Mouse (Mus musculus): ENCODE results near the gene Cryzl2. TPM values are rescaled to one million over a fixed set of nuclear protein-coding genes. Genes with fewer than 3 reads are reported as not detected.

Gene Cryzl2
- polyA plus RNA-seq, 1 experiment from 2014 or later = 27.0 TPM

DNA sequence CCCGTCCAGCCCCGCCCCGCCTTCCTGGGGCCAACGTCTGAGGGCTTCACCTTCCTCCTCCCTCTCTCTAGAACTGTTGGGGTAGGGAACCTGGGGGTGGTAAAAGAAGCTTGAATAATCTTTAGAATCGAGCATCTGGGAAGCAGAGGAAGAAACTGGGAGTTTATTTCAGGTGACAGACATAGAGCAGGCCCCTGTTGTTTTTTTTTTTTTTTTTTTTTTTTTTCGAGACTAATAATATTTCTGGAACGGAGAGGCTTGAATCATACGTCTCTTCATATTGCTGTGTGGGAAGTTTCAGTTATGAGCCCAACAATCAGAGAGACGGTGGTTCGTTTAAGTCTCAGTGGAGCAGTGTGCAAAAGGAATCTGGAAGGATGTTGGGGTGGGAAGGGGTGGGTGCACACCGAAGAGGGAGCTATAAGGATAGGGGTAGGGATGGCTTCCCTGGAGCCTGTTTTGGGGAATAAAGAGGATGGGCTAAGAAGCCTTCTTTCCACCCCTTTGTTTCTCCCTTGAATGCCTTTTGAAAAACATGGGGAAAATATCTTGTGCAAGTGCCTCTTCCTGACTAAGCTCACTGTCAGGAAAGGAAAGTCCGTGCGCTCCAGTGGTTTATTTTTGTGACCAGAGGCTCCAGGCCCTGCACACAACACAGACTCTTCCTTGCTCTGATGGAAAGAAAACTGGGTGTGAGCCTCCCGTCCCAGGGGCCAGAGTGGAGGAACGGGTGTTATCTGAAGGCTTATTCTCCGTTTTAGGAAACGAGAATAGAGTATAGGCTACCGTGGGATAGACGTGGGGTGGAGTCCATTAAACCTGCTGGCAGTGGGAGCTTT is 14.4 kb upstream of the Cryzl2 start:
- WGBS = 16% methylated on average over 19 of the region's 19 CpGs
- peak overlapping the region; percentile 75 for H3K9ac ChIP-seq

GRCm38 (mm10) chr1:157444632-157445300 is 13.6 kb upstream of the Cryzl2 start:
- no peaks in the 10 kb centered on the region for H3K36me3 ChIP-seq
- no peaks in the 10 kb centered on the region for H3K27me3 ChIP-seq (replicated peaks)
- H3K4me3 ChIP-seq = no peak overlapping the region
- H3K27ac ChIP-seq (replicated peaks) = peak overlapping the region; percentile 97
- H3K9ac ChIP-seq = peak overlapping the region; percentile 75; the same call in 1 of the 2 replicates
- H3K9me3 ChIP-seq = no peaks in the 10 kb centered on the region
- H3K4me2 ChIP-seq = 0 out of 2 replicates have a peak overlapping the region, but pooled peaks have one; percentile 60
- WGBS = 62% methylated on average over 13 of the region's 13 CpGs
- H3K4me1 ChIP-seq = peaks cover 69% of the 10 kb centered on the region
- no peak for ATAC-seq (ENCODE audit: extremely low read depth, insufficient number of reproducible peaks, low FRiP score, low TSS enrichment)

More for the DNA sequence above, 14.4 kb upstream of the Cryzl2 start:
- Histone ChIP-seq H3K4me3 (peak overlapping the region; percentile 21), H3K27ac (replicated peaks) (peak overlapping the region; percentile 97), H3K27me3 (replicated peaks) (no peaks in the 10 kb centered on the region), H3K9me3 (no peaks in the 10 kb centered on the region), H3K36me3 (no peaks in the 10 kb centered on the region), H3K4me1 (peaks cover 68% of the 10 kb centered on the region), H3K4me2 (peak overlapping the region; percentile 60)
- no peak; the same call in 1 of the 2 replicates for ATAC-seq (ENCODE audit: extremely low read depth, insufficient number of reproducible peaks, low FRiP score, low TSS enrichment)

- WGBS = 81% methylated on average over 6 of the region's 6 CpGs
- H3K4me1 ChIP-seq = peaks cover 69% of the 10 kb centered on the region
- no peak for ATAC-seq (ENCODE audit: extremely low read depth, insufficient number of reproducible peaks, low FRiP score, low TSS enrichment)
- H3K9ac ChIP-seq = no peak overlapping the region
- 0 out of 2 replicates have a peak overlapping the region, but pooled peaks have one; percentile 15 for H3K27ac ChIP-seq (replicated peaks)
- H3K27me3 ChIP-seq (replicated peaks) = no peaks in the 10 kb centered on the region
- no peak overlapping the region for H3K4me2 ChIP-seq
- no peak overlapping the region for H3K4me3 ChIP-seq
- no peaks in the 10 kb centered on the region for H3K9me3 ChIP-seq
- no peaks in the 10 kb centered on the region for H3K36me3 ChIP-seq
Observed at GRCm38 (mm10) chr1:157445398-157445910, 12.9 kb upstream of the Cryzl2 start.

- Histone ChIP-seq H3K9ac (no peak overlapping the region), H3K27me3 (replicated peaks) (no peaks in the 10 kb centered on the region), H3K36me3 (no peaks in the 10 kb centered on the region), H3K4me1 (peaks cover 73% of the 10 kb centered on the region), H3K4me3 (no peak overlapping the region), H3K9me3 (no peaks in the 10 kb centered on the region), H3K27ac (replicated peaks) (no peak overlapping the region), H3K4me2 (no peak overlapping the region)
- 56% methylated on average over 7 of the region's 7 CpGs for WGBS
- no peak for ATAC-seq (ENCODE audit: extremely low read depth, insufficient number of reproducible peaks, low FRiP score, low TSS enrichment)
Observed at GRCm38 (mm10) chr1:157446325-157446724, 12.1 kb upstream of the Cryzl2 start.

DNA sequence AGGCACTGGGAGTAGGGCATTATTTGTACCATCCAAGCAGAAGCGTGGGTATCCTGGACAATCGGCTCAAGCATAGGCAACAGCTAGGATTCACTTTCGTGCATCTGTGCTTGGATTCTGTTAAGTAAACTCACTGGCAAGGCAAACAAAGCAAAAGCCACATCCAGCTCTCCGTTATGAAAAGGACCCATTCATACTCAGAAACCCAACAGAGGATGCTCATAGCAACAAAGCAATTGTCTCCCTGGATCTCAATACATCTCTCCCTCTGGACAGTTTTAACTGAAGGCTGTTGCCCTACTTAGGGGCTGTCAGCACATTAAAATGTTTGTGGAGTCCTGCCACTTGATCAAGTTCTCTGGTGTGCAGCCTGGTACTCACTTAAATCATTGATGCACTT is 11.2 kb upstream of the Cryzl2 start:
- WGBS = 67% methylated on average over 4 of the region's 4 CpGs
- Histone ChIP-seq H3K4me2 (no peak overlapping the region), H3K27ac (replicated peaks) (peak overlapping the region; percentile 65; the same call in 1 of the 2 replicates), H3K4me3 (no peak overlapping the region), H3K9me3 (no peaks in the 10 kb centered on the region), H3K36me3 (no peaks in the 10 kb centered on the region), H3K4me1 (peaks cover 69% of the 10 kb centered on the region), H3K9ac (no peak overlapping the region), H3K27me3 (replicated peaks) (no peaks in the 10 kb centered on the region)
- no peak for ATAC-seq (ENCODE audit: extremely low read depth, insufficient number of reproducible peaks, low FRiP score, low TSS enrichment)

DNA sequence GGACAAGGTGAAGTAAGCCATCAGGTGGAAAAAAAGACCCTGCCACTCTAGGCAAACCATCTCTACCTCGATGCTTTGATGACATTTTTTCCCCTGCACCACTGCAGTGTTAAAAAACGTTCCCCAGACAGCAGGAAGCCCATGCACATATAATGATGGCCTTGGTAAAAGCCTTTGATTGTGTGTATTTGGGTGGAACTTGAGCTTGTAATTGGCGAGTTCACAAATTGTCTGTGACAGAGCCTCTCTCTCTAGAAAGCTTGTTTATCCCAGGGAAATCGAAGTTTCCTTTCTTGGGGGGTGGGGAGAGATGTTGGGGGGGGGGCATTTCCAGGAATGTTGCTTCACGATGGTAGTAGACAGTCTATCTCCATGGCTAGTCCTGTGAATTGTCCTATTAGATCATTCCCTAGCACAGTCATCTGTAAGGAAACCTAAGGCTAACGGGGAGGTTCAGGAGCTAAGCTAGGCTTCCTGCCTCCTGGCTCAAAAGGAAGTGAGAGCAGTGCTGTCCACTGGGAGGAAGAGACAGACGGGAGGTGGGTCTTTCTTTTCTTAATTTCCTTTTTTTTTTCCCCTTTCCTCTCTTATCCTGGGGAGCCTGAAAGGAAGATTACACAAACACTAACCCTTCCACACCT is 10.1 kb upstream of the Cryzl2 start:
- H3K27me3 ChIP-seq (replicated peaks) = no peaks in the 10 kb centered on the region
- H3K4me2 ChIP-seq = no peak overlapping the region
- H3K9ac ChIP-seq = no peak overlapping the region
- H3K27ac ChIP-seq (replicated peaks) = peak overlapping the region; percentile 65
- 33% methylated on average over 7 of the region's 7 CpGs for WGBS
- no peaks in the 10 kb centered on the region for H3K36me3 ChIP-seq
- H3K4me3 ChIP-seq = no peak overlapping the region
- no peak for ATAC-seq (ENCODE audit: extremely low read depth, insufficient number of reproducible peaks, low FRiP score, low TSS enrichment)
- H3K4me1 ChIP-seq = peaks cover 61% of the 10 kb centered on the region
- H3K9me3 ChIP-seq = no peaks in the 10 kb centered on the region

GRCm38 (mm10) chr1:157448805-157449188 is 9.6 kb upstream of the Cryzl2 start:
- no peaks in the 10 kb centered on the region for H3K36me3 ChIP-seq
- H3K4me1 ChIP-seq = peaks cover 56% of the 10 kb centered on the region
- H3K9me3 ChIP-seq = no peaks in the 10 kb centered on the region
- ATAC-seq (ENCODE audit: extremely low read depth, insufficient number of reproducible peaks, low FRiP score, low TSS enrichment) = no peak
- no peak overlapping the region for H3K4me3 ChIP-seq
- 50% methylated on average over 5 of the region's 5 CpGs for WGBS
- no peak overlapping the region for H3K4me2 ChIP-seq
- no peaks in the 10 kb centered on the region for H3K27me3 ChIP-seq (replicated peaks)
- peak overlapping the region; percentile 65 for H3K27ac ChIP-seq (replicated peaks)
- no peak overlapping the region for H3K9ac ChIP-seq

GRCm38 (mm10) chr1:157449532-157449931 is 8.8 kb upstream of the Cryzl2 start:
- Histone ChIP-seq H3K4me2 (peak overlapping the region; percentile 78), H3K4me1 (peaks cover 49% of the 10 kb centered on the region), H3K9me3 (no peaks in the 10 kb centered on the region), H3K36me3 (no peaks in the 10 kb centered on the region), H3K9ac (peak overlapping the region; percentile 64), H3K4me3 (peak overlapping the region; percentile 44), H3K27me3 (replicated peaks) (no peaks in the 10 kb centered on the region), H3K27ac (replicated peaks) (peak overlapping the region; percentile 75)
- WGBS = 2% methylated on average over 10 of the region's 10 CpGs
- no peak for ATAC-seq (ENCODE audit: extremely low read depth, insufficient number of reproducible peaks, low FRiP score, low TSS enrichment)

GRCm38 (mm10) chr1:157449981-157450636 is 8.3 kb upstream of the Cryzl2 start:
- peak overlapping the region; percentile 75 for H3K27ac ChIP-seq (replicated peaks)
- ATAC-seq (ENCODE audit: extremely low read depth, insufficient number of reproducible peaks, low FRiP score, low TSS enrichment) = no peak; the same call in 1 of the 2 replicates
- no peaks in the 10 kb centered on the region for H3K27me3 ChIP-seq (replicated peaks)
- no peaks in the 10 kb centered on the region for H3K9me3 ChIP-seq
- no peaks in the 10 kb centered on the region for H3K36me3 ChIP-seq
- H3K9ac ChIP-seq = peak overlapping the region; percentile 64
- 3% methylated on average over 21 of the region's 21 CpGs for WGBS
- H3K4me1 ChIP-seq = peaks cover 43% of the 10 kb centered on the region
- H3K4me2 ChIP-seq = peak overlapping the region; percentile 78
- H3K4me3 ChIP-seq = peak overlapping the region; percentile 44

DNA sequence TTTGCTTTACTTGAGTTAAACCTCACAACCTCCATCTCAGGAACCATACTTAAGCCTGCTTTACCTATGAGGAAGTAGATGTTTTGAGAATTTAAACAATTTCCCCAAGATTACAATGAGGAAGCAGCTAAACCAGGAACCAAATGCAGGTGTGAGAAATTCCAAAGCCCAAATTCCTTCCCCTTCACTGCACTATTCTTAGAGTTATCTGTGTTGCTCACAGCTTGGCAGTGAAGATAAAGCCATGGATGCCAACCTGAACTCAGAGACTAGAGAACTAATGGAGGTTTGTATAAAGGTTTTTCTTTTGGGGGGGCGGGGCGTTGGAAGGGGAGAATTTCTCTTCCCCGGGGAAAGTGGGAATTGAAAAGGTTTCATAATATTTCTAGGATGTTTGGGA is 6.1 kb upstream of the Cryzl2 start:
- no peak for ATAC-seq (ENCODE audit: extremely low read depth, insufficient number of reproducible peaks, low FRiP score, low TSS enrichment)
- Histone ChIP-seq H3K4me1 (peaks cover 40% of the 10 kb centered on the region), H3K9ac (no peak overlapping the region), H3K4me3 (no peak overlapping the region), H3K9me3 (no peaks in the 10 kb centered on the region), H3K36me3 (no peaks in the 10 kb centered on the region), H3K4me2 (no peak overlapping the region), H3K27ac (replicated peaks) (no peak overlapping the region), H3K27me3 (replicated peaks) (no peaks in the 10 kb centered on the region)
- WGBS = 76% methylated on average over 3 of the region's 3 CpGs

Measured in heart, embryonic 13.5 days (tissue).